Mouse (Mus musculus): ENCODE results near the gene Sohlh1. TPM values are rescaled to one million over a fixed set of nuclear protein-coding genes. Genes with fewer than 3 reads are reported as not detected.
"Not testable (repeated sequence)": the region's sequence is repeated elsewhere in the genome, so short reads cannot be mapped to it uniquely, and the experiment has no call there.

Sohlh1 gene
- polyA plus RNA-seq, 1 experiment, result not detected

DNA sequence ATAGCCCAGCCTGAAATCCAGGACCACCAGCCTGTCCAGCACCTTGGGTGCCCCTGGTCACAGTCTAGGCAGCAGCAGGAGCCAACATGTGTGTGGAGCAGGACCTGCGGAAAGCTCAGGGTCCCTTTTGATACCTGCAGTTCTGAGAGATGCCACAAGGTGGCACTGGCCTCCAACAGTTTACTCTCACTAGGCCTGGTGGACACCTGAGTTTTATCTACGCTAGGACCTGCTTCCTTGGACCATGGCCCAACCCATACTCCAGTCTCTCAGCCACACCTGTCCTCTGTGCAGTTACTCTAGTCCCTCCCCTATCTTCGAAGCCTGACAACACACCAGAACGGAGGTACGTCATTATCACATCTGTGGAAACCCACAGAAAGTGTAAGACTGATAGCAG is 10.8 kb downstream of the Sohlh1 start:
- no peak overlapping the region for H3K4me3 ChIP-seq (ENCODE audit: low read depth, low read length)
- H3K27me3 ChIP-seq (ENCODE audit: control insufficient read depth, insufficient read depth, low read length, poor library complexity, severe bottlenecking), result no peaks in the 10 kb centered on the region
- no peak overlapping the region for H3K9ac ChIP-seq (ENCODE audit: low read depth, poor library complexity, severe bottlenecking)
- H3K9me3 ChIP-seq (replicated peaks; ENCODE audit: control insufficient read depth, insufficient read depth, low read length, poor library complexity, severe bottlenecking), result no peaks in the 10 kb centered on the region
- TF ChIP-seq CTCF (IDR thresholded peaks at IDR 0.05; ENCODE audit: low read depth, low read length), result peak; percentile 91
- TF ChIP-seq POLR2A (IDR thresholded peaks at IDR 0.05; ENCODE audit: insufficient read depth, low read length), result no peak
- no peaks in the 10 kb centered on the region for H3K4me1 ChIP-seq (ENCODE audit: control insufficient read depth, insufficient read depth, low read length)
- H3K36me3 ChIP-seq (ENCODE audit: control insufficient read depth, insufficient read depth, low read length, poor library complexity, severe bottlenecking), result no peaks in the 10 kb centered on the region
- H3K27ac ChIP-seq (ENCODE audit: insufficient read depth, low read length), result no peak overlapping the region

DNA sequence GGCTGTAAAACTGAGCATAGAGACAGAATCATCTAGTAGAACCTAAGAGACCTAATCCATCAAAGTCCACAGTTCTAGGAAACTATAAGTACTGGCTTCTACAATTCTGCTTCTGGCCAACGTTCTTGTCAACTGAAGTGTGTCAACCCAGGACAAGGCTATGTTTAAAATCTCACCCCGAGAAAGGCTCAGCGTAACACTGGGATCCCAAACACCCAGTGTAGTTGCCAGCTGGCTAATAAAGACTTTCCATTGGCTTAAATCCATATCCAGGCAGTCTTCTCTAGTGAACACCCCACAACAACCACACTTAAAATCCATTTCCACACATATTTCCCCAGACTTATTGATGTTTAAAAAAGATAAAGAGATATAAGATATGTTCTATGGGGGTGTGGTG is 16.3 kb downstream of the Sohlh1 start:
- H3K4me3 ChIP-seq (ENCODE audit: low read depth, low read length), result no peak overlapping the region
- H3K36me3 ChIP-seq (ENCODE audit: control insufficient read depth, insufficient read depth, low read length, poor library complexity, severe bottlenecking), result no peaks in the 10 kb centered on the region
- TF ChIP-seq CTCF (IDR thresholded peaks at IDR 0.05; ENCODE audit: low read depth, low read length) (no peak), EP300 (IDR thresholded peaks at IDR 0.05; ENCODE audit: insufficient read depth, low read depth, low read length) (no peak), POLR2A (IDR thresholded peaks at IDR 0.05; ENCODE audit: insufficient read depth, low read length) (no peak)
- no peaks in the 10 kb centered on the region for H3K9me3 ChIP-seq (replicated peaks; ENCODE audit: control insufficient read depth, insufficient read depth, low read length, poor library complexity, severe bottlenecking)
- no peak overlapping the region for H3K27ac ChIP-seq (ENCODE audit: insufficient read depth, low read length)
- H3K4me1 ChIP-seq (ENCODE audit: control insufficient read depth, insufficient read depth, low read length), result no peaks in the 10 kb centered on the region
- H3K27me3 ChIP-seq (ENCODE audit: control insufficient read depth, insufficient read depth, low read length, poor library complexity, severe bottlenecking), result no peaks in the 10 kb centered on the region
- no peak overlapping the region for H3K9ac ChIP-seq (ENCODE audit: low read depth, poor library complexity, severe bottlenecking)

DNA sequence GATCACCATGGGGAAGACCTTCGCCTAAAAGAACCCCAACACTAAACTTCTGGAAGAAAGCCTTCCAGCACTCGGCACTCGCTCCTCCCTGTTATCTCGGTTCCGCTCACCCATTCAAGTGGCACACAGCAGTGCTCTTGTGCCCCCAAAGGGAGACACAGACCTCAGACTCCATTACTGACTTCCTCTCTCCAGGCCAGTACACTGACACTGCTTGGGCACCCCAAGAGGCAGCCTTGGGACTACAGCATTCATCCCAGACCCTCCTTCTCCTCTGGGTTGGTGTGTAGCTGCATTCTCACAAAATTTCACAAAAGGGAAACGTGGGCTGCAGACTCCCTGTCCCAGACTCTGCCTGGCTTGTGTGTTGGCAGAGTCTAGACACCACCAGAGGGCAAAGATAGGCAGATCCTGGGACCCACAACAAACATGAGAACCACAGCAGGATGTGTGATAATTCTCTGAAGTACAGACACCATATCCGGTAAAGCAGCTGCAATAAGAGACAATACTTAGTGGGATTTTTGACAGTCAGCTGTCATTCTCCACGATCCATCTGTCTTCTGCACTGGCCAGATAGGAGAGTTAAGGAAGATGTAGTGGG is 18.6 kb downstream of the Sohlh1 start:
- Histone ChIP-seq H3K36me3 (ENCODE audit: control insufficient read depth, insufficient read depth, low read length, poor library complexity, severe bottlenecking) (no peaks in the 10 kb centered on the region), H3K9ac (ENCODE audit: low read depth, poor library complexity, severe bottlenecking) (no peak overlapping the region), H3K9me3 (replicated peaks; ENCODE audit: control insufficient read depth, insufficient read depth, low read length, poor library complexity, severe bottlenecking) (no peaks in the 10 kb centered on the region), H3K4me1 (ENCODE audit: control insufficient read depth, insufficient read depth, low read length) (no peaks in the 10 kb centered on the region), H3K4me3 (ENCODE audit: low read depth, low read length) (no peak overlapping the region), H3K27me3 (ENCODE audit: control insufficient read depth, insufficient read depth, low read length, poor library complexity, severe bottlenecking) (no peaks in the 10 kb centered on the region), H3K27ac (ENCODE audit: insufficient read depth, low read length) (no peak overlapping the region)
- TF ChIP-seq POLR2A (IDR thresholded peaks at IDR 0.05; ENCODE audit: insufficient read depth, low read length), result no peak
- no peak for TF ChIP-seq CTCF (IDR thresholded peaks at IDR 0.05; ENCODE audit: low read depth, low read length)
- TF ChIP-seq EP300 (IDR thresholded peaks at IDR 0.05; ENCODE audit: insufficient read depth, low read depth, low read length), result no peak

DNA sequence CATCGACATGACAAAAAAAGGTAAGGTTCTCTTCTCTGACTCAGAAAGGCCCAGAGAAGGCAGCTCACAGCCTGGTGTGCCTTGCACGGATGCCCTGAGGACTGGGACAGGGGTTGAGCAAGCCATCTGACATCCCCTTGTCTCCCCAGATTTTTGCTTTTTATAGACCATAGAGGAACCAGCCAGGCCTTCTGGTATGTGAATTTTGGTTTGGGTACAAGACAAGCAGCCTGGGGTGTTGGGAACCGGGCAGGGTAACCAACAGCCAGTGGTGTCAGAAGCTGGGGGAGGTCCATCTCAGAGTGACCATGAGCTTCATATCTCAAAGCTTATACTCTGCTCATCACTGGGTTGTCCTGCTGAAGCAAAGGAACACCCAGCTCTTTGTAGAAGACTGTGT is 22.3 kb downstream of the Sohlh1 start:
- Histone ChIP-seq H3K36me3 (ENCODE audit: control insufficient read depth, insufficient read depth, low read length, poor library complexity, severe bottlenecking) (no peaks in the 10 kb centered on the region), H3K27me3 (ENCODE audit: control insufficient read depth, insufficient read depth, low read length, poor library complexity, severe bottlenecking) (no peaks in the 10 kb centered on the region), H3K4me3 (ENCODE audit: low read depth, low read length) (no peak overlapping the region), H3K4me1 (ENCODE audit: control insufficient read depth, insufficient read depth, low read length) (no peaks in the 10 kb centered on the region), H3K27ac (ENCODE audit: insufficient read depth, low read length) (no peak overlapping the region), H3K9me3 (replicated peaks; ENCODE audit: control insufficient read depth, insufficient read depth, low read length, poor library complexity, severe bottlenecking) (no peaks in the 10 kb centered on the region), H3K9ac (ENCODE audit: low read depth, poor library complexity, severe bottlenecking) (no peak overlapping the region)
- TF ChIP-seq EP300 (IDR thresholded peaks at IDR 0.05; ENCODE audit: insufficient read depth, low read depth, low read length) (no peak), CTCF (IDR thresholded peaks at IDR 0.05; ENCODE audit: low read depth, low read length) (no peak), POLR2A (IDR thresholded peaks at IDR 0.05; ENCODE audit: insufficient read depth, low read length) (no peak)

DNA sequence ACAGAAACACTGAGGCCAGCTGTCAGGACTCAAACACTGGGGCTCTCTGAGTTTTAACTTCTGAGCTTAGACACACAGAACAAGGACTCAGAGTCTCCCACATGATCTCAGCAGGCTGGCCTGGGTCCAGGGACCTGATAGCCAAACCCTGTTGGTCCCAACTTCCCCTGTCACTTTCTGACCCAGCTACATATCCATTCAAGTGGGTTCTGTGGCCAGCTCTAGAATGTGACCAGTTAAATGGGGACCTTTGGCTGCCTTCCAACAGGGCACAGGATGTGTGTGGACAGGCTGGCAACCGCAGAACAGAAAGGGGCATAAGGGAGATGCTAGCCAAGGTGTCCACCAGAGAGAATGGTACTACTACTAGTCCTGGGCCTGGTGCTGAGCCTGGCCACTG is 24.2 kb downstream of the Sohlh1 start, which contains the start of gene Lcn9:
TSS of gene Lcn9 (plus strand) at position 348 of the 400 bp plus-strand sequence.
- H3K27me3 ChIP-seq (ENCODE audit: control insufficient read depth, insufficient read depth, low read length, poor library complexity, severe bottlenecking), result no peaks in the 10 kb centered on the region
- H3K9me3 ChIP-seq (replicated peaks; ENCODE audit: control insufficient read depth, insufficient read depth, low read length, poor library complexity, severe bottlenecking), result no peaks in the 10 kb centered on the region
- TF ChIP-seq CTCF (IDR thresholded peaks at IDR 0.05; ENCODE audit: low read depth, low read length), result no peak
- TF ChIP-seq EP300 (IDR thresholded peaks at IDR 0.05; ENCODE audit: insufficient read depth, low read depth, low read length), result no peak
- no peak for TF ChIP-seq POLR2A (IDR thresholded peaks at IDR 0.05; ENCODE audit: insufficient read depth, low read length)
- H3K4me1 ChIP-seq (ENCODE audit: control insufficient read depth, insufficient read depth, low read length), result no peaks in the 10 kb centered on the region
- H3K36me3 ChIP-seq (ENCODE audit: control insufficient read depth, insufficient read depth, low read length, poor library complexity, severe bottlenecking), result no peaks in the 10 kb centered on the region
- no peak within 1 kb of the TSS for H3K27ac ChIP-seq (ENCODE audit: insufficient read depth, low read length)
- no peak within 1 kb of the TSS for H3K4me3 ChIP-seq (ENCODE audit: low read depth, low read length)
- no peak within 1 kb of the TSS for H3K9ac ChIP-seq (ENCODE audit: low read depth, poor library complexity, severe bottlenecking)

DNA sequence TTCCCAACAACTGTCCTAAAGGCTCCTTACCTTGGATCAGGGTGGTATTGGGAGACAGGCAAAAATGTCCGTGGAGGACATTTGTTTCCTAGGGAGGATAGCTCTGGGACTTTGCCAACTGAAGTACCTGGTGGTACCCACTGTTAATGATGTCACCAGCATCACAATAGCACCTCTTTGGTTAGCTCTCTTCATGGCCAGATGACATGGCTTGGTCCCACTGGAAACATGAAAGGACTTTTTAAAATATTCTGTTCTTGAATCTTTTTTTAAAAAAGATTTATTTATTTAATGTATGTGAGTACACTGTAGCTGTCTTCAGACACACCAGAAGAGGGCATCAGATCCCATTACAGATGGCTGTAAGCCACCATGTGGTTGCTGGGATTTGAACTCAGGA is 31.3 kb downstream of the Sohlh1 start, which contains the start of gene Glt6d1:
TSS of gene Glt6d1 (minus strand) at position 101 of the 400 bp plus-strand sequence.
- H3K27me3 ChIP-seq (ENCODE audit: control insufficient read depth, insufficient read depth, low read length, poor library complexity, severe bottlenecking); H3K36me3 ChIP-seq (ENCODE audit: control insufficient read depth, insufficient read depth, low read length, poor library complexity, severe bottlenecking); H3K4me3 ChIP-seq (ENCODE audit: low read depth, low read length); H3K9ac ChIP-seq (ENCODE audit: low read depth, poor library complexity, severe bottlenecking); H3K27ac ChIP-seq (ENCODE audit: insufficient read depth, low read length); H3K4me1 ChIP-seq (ENCODE audit: control insufficient read depth, insufficient read depth, low read length); H3K9me3 ChIP-seq (replicated peaks; ENCODE audit: control insufficient read depth, insufficient read depth, low read length, poor library complexity, severe bottlenecking): not testable (repeated sequence)

All from ES-Bruce4 (cell line).